Mouse (Mus musculus): ENCODE results near the gene Tmcc3.
A peak's percentile ranks its signal among the peaks of the same experiment; 100 is the strongest.

Gene Tmcc3

GRCm38 (mm10) chr10:94371293-94371692 is 59.5 kb downstream of the Tmcc3 start:
- no peak for DNase-seq

GRCm38 (mm10) chr10:94376941-94377340 is 65.2 kb downstream of the Tmcc3 start:
- no peak for DNase-seq

GRCm38 (mm10) chr10:94377844-94378243 is 66.1 kb downstream of the Tmcc3 start:
- DNase-seq = no peak

- peak; percentile 86 to 87 for DNase-seq
Observed at GRCm38 (mm10) chr10:94378383-94378782, 66.6 kb downstream of the Tmcc3 start.

GRCm38 (mm10) chr10:94380082-94380481 is 68.3 kb downstream of the Tmcc3 start:
- DNase-seq = no peak

- peak; percentile 78 to 85 for DNase-seq
Observed at GRCm38 (mm10) chr10:94380662-94381392, 69.1 kb downstream of the Tmcc3 start.

GRCm38 (mm10) chr10:94381393-94381740 is 69.6 kb downstream of the Tmcc3 start:
- no peak for DNase-seq

GRCm38 (mm10) chr10:94382618-94383017 is 70.9 kb downstream of the Tmcc3 start:
- DNase-seq = no peak

- DNase-seq = no peak
Observed at GRCm38 (mm10) chr10:94383565-94383964, 71.8 kb downstream of the Tmcc3 start.

GRCm38 (mm10) chr10:94389219-94389618 is 77.5 kb downstream of the Tmcc3 start:
- no peak for DNase-seq

- DNase-seq = peak; percentile 21 to 49
Observed at GRCm38 (mm10) chr10:94391049-94391448, 79.3 kb downstream of the Tmcc3 start.

- DNase-seq = no peak
Observed at GRCm38 (mm10) chr10:94394286-94394685, 82.5 kb downstream of the Tmcc3 start.

GRCm38 (mm10) chr10:94397833-94398596 is 86.3 kb downstream of the Tmcc3 start:
- peak; percentile 23 to 44 for DNase-seq

GRCm38 (mm10) chr10:94400895-94401294 is 89.1 kb downstream of the Tmcc3 start:
- DNase-seq = no peak

- peak; percentile 79 to 81 for DNase-seq
Observed at GRCm38 (mm10) chr10:94405456-94405855, 93.7 kb downstream of the Tmcc3 start.

- no peak for DNase-seq
Observed at GRCm38 (mm10) chr10:94406821-94407220, 95.1 kb downstream of the Tmcc3 start.

- peak; percentile 75 to 84 for DNase-seq
Observed at GRCm38 (mm10) chr10:94408356-94409146, 96.8 kb downstream of the Tmcc3 start.

GRCm38 (mm10) chr10:94409661-94410060 is 97.9 kb downstream of the Tmcc3 start:
- DNase-seq = no peak

- no peak for DNase-seq
Observed at GRCm38 (mm10) chr10:94411594-94411993, 99.8 kb downstream of the Tmcc3 start.

GRCm38 (mm10) chr10:94413770-94414651 is 102.3 kb downstream of the Tmcc3 start:
- no peak for DNase-seq

- DNase-seq = no peak
Observed at GRCm38 (mm10) chr10:94415950-94416844, 104.4 kb downstream of the Tmcc3 start.
